Mouse (Mus musculus) neural tube, embryonic 15.5 days (tissue): ENCODE results near the gene Btbd11. TPM values are rescaled to one million over a fixed set of nuclear protein-coding genes. Genes with fewer than 3 reads are reported as not detected.

Experiments
- polyA plus RNA-seq: library from polyadenylated mRNA; unstranded; fragments of >200 nt; fragmentation: Nextera tagmentation; extraction: Ambion mirVana; gene quantifications from 2 replicates; pipeline ENCODE4 v1.2.1, GENCODE M21; 2015

Gene Btbd11
- polyA plus RNA-seq, 1 experiment from 2014 or later, result 24.9 TPM

Other genes starting within 250 kb of the Btbd11 start
- 30.7 and 33.8 TPM in 2 replicates for gene Cry1, start 201.8 kb upstream of the Btbd11 start, polyA plus RNA-seq